Mouse (Mus musculus) heart, embryonic 10.5 days (tissue): ENCODE measurements at regions not wholly inside any gene's neighbourhood (a gene's known extent, or its start where the extent isn't known, plus 50 kb on each side); places are given as distances from the start of the nearest gene placed in this dataset.
"Not testable (repeated sequence)": the region's sequence is repeated elsewhere in the genome, so short reads cannot be mapped to it uniquely, and the experiment has no call there.

Experiments used
- DNase-seq: peaks from one replicate; pipeline ENCODE4 v3.0.0-alpha.2; 2017; ENCODE audit warnings: low spot score
- H3K27ac ChIP-seq: fragments of 300-500 bp; sonication (generic); 2 replicates; pipeline ENCODE4 v1.5.1; 2016; ENCODE audit warnings: mild to moderate bottlenecking
- H3K27me3 ChIP-seq: fragments of 300-500 bp; sonication (generic); 2 replicates; pipeline ENCODE4 v1.6.1; 2016; ENCODE audit warnings: mild to moderate bottlenecking; ENCODE audit not compliant: poor library complexity, insufficient read depth, severe bottlenecking
- H3K36me3 ChIP-seq: fragments of 300-500 bp; sonication (generic); 2 replicates; pipeline ENCODE4 v1.6.1; 2016; ENCODE audit warnings: mild to moderate bottlenecking, moderate library complexity
- H3K4me1 ChIP-seq: fragments of 300-500 bp; sonication (generic); 2 replicates; pipeline ENCODE4 v1.6.1; 2016; ENCODE audit warnings: mild to moderate bottlenecking
- H3K4me3 ChIP-seq: fragments of 300-500 bp; sonication (generic); 2 replicates; pipeline ENCODE4 v1.5.1; 2016; ENCODE audit warnings: mild to moderate bottlenecking, moderate library complexity
- H3K9me3 ChIP-seq: fragments of 300-500 bp; sonication (generic); 2 replicates; pipeline ENCODE4 v1.6.1; 2016; ENCODE audit warnings: mild to moderate bottlenecking, moderate library complexity
- WGBS: fragments of 180-500 bp; shearing (Covaris S2); methylation state at CpG from one replicate; pipeline ENCODE4 v1.1.7; 2016; 5-methylcytosine and 5-hydroxymethylcytosine counted together

- H3K27me3 ChIP-seq = 0 out of 2 replicates have a peak, but pooled peaks cover 6% of the 10 kb centered on the region
- DNase-seq = peak; percentile 65
- no peak overlapping the region for H3K4me3 ChIP-seq
- H3K27ac ChIP-seq = no peak overlapping the region
- H3K4me1 ChIP-seq = peaks cover 7% of the 10 kb centered on the region
- no peaks in the 10 kb centered on the region for H3K9me3 ChIP-seq
- H3K36me3 ChIP-seq = no peaks in the 10 kb centered on the region
- 10% methylated on average over 6 of the region's 6 CpGs for WGBS
Measured at GRCm38 (mm10) chr12:71524156-71524555, 214.5 kb downstream of the Dact1 start.

DNA sequence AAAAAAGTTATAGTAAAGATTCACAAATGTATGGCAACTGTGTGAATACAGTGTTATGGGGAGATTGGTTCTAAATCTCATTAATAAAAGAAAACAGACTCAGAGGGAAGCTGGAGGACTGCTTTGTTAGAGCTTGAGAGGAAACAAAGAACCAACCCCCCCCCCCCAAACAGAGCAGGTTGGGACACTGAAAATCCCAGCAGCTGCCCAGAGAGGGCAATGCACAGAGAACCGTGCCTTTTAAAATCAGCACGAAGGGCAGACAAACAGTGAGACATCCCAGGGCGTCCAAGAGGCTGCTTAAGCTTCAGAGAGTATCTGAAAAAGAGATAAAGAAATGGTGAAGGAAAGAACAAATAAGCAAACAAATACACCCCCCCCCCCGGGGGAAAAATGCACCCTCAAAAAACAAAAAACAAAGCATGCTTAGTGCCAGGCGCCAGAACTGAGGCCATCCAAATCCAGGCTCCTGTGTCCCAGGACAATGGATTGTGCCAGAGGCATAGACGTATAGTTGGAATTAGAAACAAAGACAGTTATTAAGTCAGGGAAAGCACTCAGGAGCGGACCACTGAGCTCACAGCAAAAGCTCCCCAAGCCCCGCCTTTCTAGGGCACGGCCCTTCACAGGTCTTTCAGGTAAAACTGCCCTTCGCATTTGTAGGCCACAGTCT is 215.7 kb downstream of the Dact1 start:
- peak; percentile 51 for DNase-seq
- Histone ChIP-seq H3K4me3 (no peak overlapping the region), H3K36me3 (no peaks in the 10 kb centered on the region), H3K9me3 (no peaks in the 10 kb centered on the region), H3K4me1 (peaks cover 7% of the 10 kb centered on the region), H3K27ac (no peak overlapping the region), H3K27me3 (0 out of 2 replicates have a peak, but pooled peaks cover 6% of the 10 kb centered on the region)
- WGBS = 47% methylated on average over 10 of the region's 10 CpGs

- Histone ChIP-seq H3K36me3 (no peaks in the 10 kb centered on the region), H3K9me3 (no peaks in the 10 kb centered on the region), H3K4me1 (peaks cover 9% of the 10 kb centered on the region), H3K4me3 (no peak overlapping the region), H3K27ac (no peak overlapping the region), H3K27me3 (0 out of 2 replicates have a peak, but pooled peaks cover 6% of the 10 kb centered on the region)
- WGBS = 92% methylated on average over 7 of the region's 7 CpGs
- DNase-seq = peak; percentile 66
Measured at GRCm38 (mm10) chr12:71526623-71527022, 216.9 kb downstream of the Dact1 start.

DNA sequence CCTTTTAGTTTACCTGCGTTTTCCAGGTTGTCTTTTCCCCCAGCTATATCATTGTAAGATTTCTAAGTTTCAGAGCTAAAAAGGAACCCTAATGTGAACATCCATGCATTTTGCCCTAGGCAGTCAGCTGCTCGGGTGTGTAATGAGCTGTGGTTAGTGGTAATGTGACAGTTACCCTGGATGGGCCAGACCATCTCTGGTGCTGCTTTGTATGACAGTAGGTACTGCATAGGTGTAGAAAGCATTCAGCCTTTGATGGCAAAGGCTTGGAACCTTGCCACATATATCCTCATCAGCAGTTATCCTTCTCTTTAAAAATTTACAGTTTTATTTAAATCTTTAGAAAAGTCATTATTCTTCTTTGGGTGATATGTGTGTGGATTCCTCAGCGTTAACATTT is 222.5 kb downstream of the Dact1 start:
- Histone ChIP-seq H3K9me3 (no peaks in the 10 kb centered on the region), H3K27ac (no peak overlapping the region), H3K4me1 (0 out of 2 replicates have a peak, but pooled peaks cover 2% of the 10 kb centered on the region), H3K27me3 (no peaks in the 10 kb centered on the region; the same call in 1 of the 2 replicates), H3K4me3 (no peak overlapping the region), H3K36me3 (no peaks in the 10 kb centered on the region)
- no peak for DNase-seq
- 75% methylated on average over 3 of the region's 3 CpGs for WGBS

DNA sequence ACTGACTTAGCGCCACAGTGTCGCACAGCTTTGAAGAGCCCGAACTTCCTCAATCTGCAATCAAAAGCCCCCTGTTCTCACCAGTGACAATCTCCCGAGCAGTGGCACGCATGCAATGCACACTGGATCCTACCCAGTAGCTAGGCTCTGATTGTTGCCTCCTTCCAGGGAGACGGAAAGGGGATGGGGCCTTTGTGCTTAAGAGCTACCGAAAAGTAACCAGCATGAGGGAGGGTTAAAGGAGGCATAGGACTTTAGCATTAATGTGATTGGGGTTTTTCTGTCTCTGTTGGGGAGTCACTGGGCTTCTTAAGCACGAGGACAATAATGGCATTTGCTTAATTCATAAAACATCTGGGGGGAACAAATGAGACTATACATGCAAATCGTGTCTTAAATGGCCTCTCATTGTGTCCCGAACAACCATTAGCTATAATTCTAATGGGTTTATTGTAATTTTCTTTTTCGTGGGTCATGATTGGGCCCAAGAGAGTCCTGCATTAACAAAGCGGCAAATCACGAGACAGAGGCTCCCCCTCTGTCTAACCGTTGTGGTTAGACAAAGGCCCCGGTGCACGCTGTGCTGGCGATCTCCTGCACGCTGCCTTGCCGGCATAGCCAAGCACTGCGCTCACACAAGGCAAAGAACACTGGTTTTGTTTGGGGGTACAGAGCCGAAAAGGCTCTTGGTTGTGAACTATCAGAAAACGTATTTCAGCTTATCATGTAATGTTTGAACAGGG is 223.2 kb downstream of the Dact1 start:
- Histone ChIP-seq H3K4me3 (no peak overlapping the region), H3K36me3 (no peaks in the 10 kb centered on the region), H3K27ac (0 out of 2 replicates have a peak overlapping the region, but pooled peaks have one; percentile 29), H3K27me3 (no peaks in the 10 kb centered on the region; the same call in 1 of the 2 replicates), H3K9me3 (no peaks in the 10 kb centered on the region), H3K4me1 (0 out of 2 replicates have a peak, but pooled peaks cover 2% of the 10 kb centered on the region)
- 83% methylated on average over 22 of the region's 22 CpGs for WGBS
- DNase-seq = no peak

DNA sequence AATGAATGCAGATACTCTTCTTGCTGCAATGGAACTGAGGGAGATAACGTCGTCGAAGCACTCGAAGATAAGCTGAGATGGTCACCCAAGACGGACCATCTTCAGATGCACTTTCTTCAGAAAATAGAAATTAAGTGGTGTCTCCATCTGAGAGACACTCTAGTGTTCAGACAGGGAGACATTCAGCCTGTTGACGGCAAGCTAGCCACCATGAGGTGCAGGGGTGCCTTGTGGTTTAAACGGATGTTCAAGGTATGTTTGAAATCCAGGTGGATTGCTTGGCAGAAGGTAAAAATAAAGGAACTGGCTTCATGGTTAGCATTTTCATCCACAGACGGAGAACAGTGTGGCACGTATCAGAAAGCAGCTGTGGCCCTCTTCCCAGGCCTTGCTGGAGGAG is 224.0 kb downstream of the Dact1 start:
- no peak for DNase-seq
- Histone ChIP-seq H3K27ac (no peak overlapping the region), H3K4me1 (0 out of 2 replicates have a peak, but pooled peaks cover 2% of the 10 kb centered on the region), H3K36me3 (no peaks in the 10 kb centered on the region), H3K27me3 (no peaks in the 10 kb centered on the region; the same call in 1 of the 2 replicates), H3K4me3 (no peak overlapping the region), H3K9me3 (no peaks in the 10 kb centered on the region)
- WGBS = 85% methylated on average over 9 of the region's 9 CpGs

DNA sequence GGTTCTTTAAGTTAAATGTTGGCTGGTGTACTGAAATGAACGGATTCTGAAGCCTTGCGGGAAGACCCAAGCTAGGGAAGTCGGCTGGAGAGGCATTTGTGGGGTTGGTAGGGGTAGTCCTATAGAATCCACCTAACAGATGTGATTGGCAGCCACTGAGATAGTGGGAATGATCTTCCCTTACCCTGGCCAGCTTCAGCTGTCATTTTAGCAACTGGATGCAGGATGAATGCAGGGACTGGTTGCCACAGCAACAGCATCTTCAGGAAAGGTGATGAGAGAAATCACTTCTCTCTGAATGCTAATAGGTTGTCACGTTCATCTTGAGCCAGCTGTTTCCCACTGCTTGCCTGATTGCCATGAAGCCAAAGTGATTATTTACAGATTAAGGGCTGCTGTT is 224.5 kb downstream of the Dact1 start:
- no peak for DNase-seq
- H3K36me3 ChIP-seq = no peaks in the 10 kb centered on the region
- no peaks in the 10 kb centered on the region; the same call in 1 of the 2 replicates for H3K27me3 ChIP-seq
- no peak overlapping the region for H3K27ac ChIP-seq
- WGBS = 66% methylated on average over 4 of the region's 4 CpGs
- no peaks in the 10 kb centered on the region for H3K9me3 ChIP-seq
- no peak overlapping the region for H3K4me3 ChIP-seq
- peaks cover 2% of the 10 kb centered on the region; the same call in 1 of the 2 replicates for H3K4me1 ChIP-seq

DNA sequence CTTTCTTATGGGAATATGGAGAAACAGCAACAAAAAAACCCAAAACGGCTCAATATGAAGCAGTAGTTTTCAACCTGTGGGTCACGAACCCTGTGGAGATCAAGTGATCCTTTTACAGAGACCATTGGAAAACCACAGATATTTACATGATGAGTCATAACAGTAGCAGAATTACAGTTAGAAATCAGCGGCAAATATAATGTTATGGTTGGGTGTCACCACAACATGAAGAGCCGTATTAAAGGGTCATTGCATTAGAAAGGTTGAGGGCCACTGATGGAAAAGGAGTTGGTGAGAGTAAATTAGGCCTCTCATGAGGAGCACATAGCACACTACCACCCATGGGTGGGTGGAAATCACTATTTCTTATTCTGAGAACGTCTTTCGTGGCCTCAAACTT is 225.6 kb downstream of the Dact1 start:
- Histone ChIP-seq H3K27ac (no peak overlapping the region), H3K9me3 (no peaks in the 10 kb centered on the region), H3K36me3 (no peaks in the 10 kb centered on the region), H3K27me3 (no peaks in the 10 kb centered on the region; the same call in 1 of the 2 replicates), H3K4me1 (peaks cover 2% of the 10 kb centered on the region; the same call in 1 of the 2 replicates), H3K4me3 (no peak overlapping the region)
- DNase-seq = no peak
- 92% methylated on average over 6 of the region's 6 CpGs for WGBS

GRCm38 (mm10) chr12:71535831-71536230 is 226.1 kb downstream of the Dact1 start:
- WGBS = 80% methylated on average over 3 of the region's 3 CpGs
- H3K27me3 ChIP-seq, DNase-seq, H3K27ac ChIP-seq, H3K36me3 ChIP-seq, H3K4me1 ChIP-seq, H3K9me3 ChIP-seq, H3K4me3 ChIP-seq: not testable (repeated sequence)

- no peak overlapping the region for H3K27ac ChIP-seq
- H3K4me3 ChIP-seq = no peak overlapping the region
- H3K36me3 ChIP-seq = no peaks in the 10 kb centered on the region
- no peaks in the 10 kb centered on the region for H3K9me3 ChIP-seq
- DNase-seq = no peak
- H3K27me3 ChIP-seq = no peaks in the 10 kb centered on the region; the same call in 1 of the 2 replicates
- 61% methylated on average over 7 of the region's 7 CpGs for WGBS
- peaks cover 6% of the 10 kb centered on the region for H3K4me1 ChIP-seq
Measured at GRCm38 (mm10) chr12:71538691-71539090, 229.0 kb downstream of the Dact1 start.

DNA sequence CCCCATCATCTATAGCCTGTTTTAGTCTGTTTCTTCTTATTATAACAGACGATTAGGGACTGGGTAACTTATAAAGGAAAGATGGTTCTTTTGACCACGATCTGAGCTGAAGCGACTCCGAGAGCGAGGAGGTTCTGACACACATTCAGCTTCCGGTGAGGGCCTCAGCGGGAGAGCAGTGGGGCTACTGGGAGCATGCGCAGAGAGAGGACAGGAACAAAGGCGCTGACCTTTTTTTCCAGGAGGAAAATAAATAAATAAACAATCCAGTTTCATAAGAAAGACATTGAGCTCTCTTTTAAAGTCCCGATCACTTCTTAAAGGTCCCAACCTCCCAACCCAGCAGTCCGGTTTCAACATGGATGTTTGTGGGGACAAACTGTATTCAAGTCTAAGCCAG is 230.6 kb downstream of the Dact1 start:
- Histone ChIP-seq H3K36me3 (no peaks in the 10 kb centered on the region), H3K4me1 (peaks cover 14% of the 10 kb centered on the region), H3K4me3 (no peak overlapping the region), H3K9me3 (no peaks in the 10 kb centered on the region), H3K27me3 (no peaks in the 10 kb centered on the region), H3K27ac (no peak overlapping the region)
- DNase-seq = no peak
- WGBS = 84% methylated on average over 11 of the region's 11 CpGs

DNA sequence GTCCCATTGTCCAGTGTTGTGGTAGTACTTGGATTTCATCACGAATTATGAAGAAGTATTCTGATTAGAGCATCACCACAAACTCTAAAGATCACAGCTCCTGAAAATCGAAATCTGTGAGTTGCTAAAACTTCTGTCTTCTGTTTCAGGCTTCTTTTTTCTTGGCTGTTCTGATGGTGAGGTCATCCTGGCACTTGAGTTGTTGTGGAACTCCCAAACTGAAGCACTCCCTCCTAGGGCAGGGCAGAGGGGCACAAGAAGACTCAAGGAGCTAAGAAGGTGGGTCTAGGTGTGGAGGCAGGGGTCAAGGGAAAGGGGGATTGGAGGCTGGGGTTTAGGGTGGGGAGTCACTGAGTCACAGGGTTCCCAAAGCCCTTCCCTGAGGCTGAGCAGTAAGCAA is 232.3 kb downstream of the Dact1 start:
- no peaks in the 10 kb centered on the region for H3K9me3 ChIP-seq
- DNase-seq = no peak
- WGBS = 75% methylated on average over 2 of the region's 2 CpGs

DNA sequence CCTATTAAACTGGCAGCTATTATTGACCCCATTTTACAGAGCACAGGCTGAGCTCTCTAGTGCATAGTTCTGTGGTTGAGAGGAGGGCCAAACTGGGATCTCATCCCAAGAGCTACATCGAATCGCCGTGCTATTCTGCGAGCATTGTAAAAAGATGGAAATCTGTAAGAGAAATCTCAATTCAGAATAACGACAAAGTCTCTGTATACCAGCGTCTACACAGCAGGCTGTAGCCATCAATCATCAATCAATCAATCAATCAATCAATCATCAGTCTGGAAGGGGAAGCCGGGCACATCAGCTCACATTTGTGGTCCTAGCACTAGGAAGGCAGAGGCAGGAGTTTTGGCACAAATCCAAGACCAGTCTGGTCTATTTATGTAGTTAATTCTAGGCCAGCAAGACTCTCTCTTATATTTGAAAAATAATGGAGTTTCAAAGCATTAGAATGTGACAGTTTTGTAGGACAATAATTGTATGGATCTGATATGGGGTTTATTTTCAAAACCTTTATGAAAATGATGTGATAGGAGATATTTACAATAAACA is 234.0 kb downstream of the Dact1 start:
- Histone ChIP-seq H3K36me3 (no peaks in the 10 kb centered on the region), H3K27me3 (no peaks in the 10 kb centered on the region), H3K27ac (peak overlapping the region; percentile 72; the same call in 1 of the 2 replicates), H3K9me3 (no peaks in the 10 kb centered on the region), H3K4me3 (no peak overlapping the region), H3K4me1 (peaks cover 14% of the 10 kb centered on the region)
- DNase-seq = no peak
- 60% methylated on average over 7 of the region's 7 CpGs for WGBS

More for the DNA sequence above, 232.3 kb downstream of the Dact1 start:
- no peak overlapping the region for H3K27ac ChIP-seq
- no peaks in the 10 kb centered on the region for H3K27me3 ChIP-seq
- no peak overlapping the region for H3K4me3 ChIP-seq
- no peaks in the 10 kb centered on the region for H3K36me3 ChIP-seq
- H3K4me1 ChIP-seq = peaks cover 14% of the 10 kb centered on the region
